Mouse (Mus musculus) spleen, adult 2 months (tissue): ENCODE measurements at regions not wholly inside any gene's neighbourhood (a gene's known extent, or its start where the extent isn't known, plus 50 kb on each side); places are given as distances from the start of the nearest gene placed in this dataset.

Source experiments
- DNase-seq, 2 experiments: peaks; one replicate each; pipeline versions ENCODE4 v3.0.0 to v3.0.0-alpha.2; 2012 to 2021; ENCODE audit warnings: low spot score in 2 of 2, low read depth in 1 of 2
- H3K27ac ChIP-seq: fragments of 200-500 bp; 2 replicates; pipeline ENCODE4 v1.5.1; 2012; ENCODE audit warnings: low read length, inconsistent platforms; ENCODE audit not compliant: insufficient read depth
- H3K27me3 ChIP-seq: fragments of 200-500 bp; 2 replicates; pipeline ENCODE4 v1.6.1; 2012; ENCODE audit warnings: mild to moderate bottlenecking, moderate library complexity, low read length, inconsistent platforms; ENCODE audit not compliant: control insufficient read depth, insufficient read depth
- H3K36me3 ChIP-seq: fragments of 200-500 bp; 2 replicates; pipeline ENCODE4 v1.6.1; 2012; ENCODE audit warnings: mild to moderate bottlenecking, low read length, inconsistent platforms; ENCODE audit not compliant: control insufficient read depth, insufficient read depth
- H3K4me1 ChIP-seq: fragments of 200-500 bp; 2 replicates; pipeline ENCODE4 v1.6.1; 2011; ENCODE audit warnings: inconsistent platforms; ENCODE audit not compliant: control insufficient read depth, insufficient read depth, insufficient read length
- H3K4me3 ChIP-seq: fragments of 200-500 bp; 2 replicates; pipeline ENCODE4 v1.5.1; 2011; ENCODE audit warnings: mild to moderate bottlenecking, inconsistent platforms; ENCODE audit not compliant: insufficient read depth, insufficient read length; ENCODE audit errors: extremely low read depth
- CTCF ChIP-seq: fragments of 200-500 bp; IDR thresholded peaks from 2 replicates; pipeline ENCODE4 v1.5.1; 2011; ENCODE audit warnings: mild to moderate bottlenecking, inconsistent platforms; ENCODE audit not compliant: insufficient read depth, insufficient read length, insufficient replicate concordance; ENCODE audit errors: extremely low read depth
- POLR2A ChIP-seq: fragments of 200-500 bp; IDR thresholded peaks from 2 replicates; pipeline ENCODE4 v1.6.1; 2011; ENCODE audit warnings: low read depth, low read length, inconsistent platforms
- WGBS: fragments of 180-500 bp; shearing (Covaris S2); methylation state at CpG from one replicate; pipeline ENCODE4 v1.1.7; 2018; 5-methylcytosine and 5-hydroxymethylcytosine counted together

DNA sequence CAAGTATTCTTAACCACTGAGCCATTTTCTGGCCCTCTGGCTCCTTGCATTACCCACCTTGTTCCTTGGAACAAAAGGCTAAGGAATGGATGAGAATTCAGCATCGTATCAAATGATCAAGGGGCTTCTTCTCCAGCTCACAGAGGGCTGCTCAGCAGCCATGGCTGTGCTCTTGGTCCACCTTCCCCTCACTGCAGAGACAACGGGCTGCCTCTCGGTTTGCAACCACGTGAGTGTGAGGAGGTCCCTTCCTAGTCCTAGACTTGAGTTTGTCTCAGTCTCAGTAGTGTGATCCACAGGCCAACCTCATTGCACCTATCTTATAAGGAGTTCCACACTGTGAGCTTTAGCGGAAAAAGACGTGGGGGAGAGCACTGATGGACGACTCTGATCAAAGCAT lies 61.3 kb upstream of the Elk3 start:
- Histone ChIP-seq H3K36me3 (no peaks in the 10 kb centered on the region), H3K4me3 (no peak overlapping the region), H3K27me3 (no peaks in the 10 kb centered on the region), H3K27ac (no peak overlapping the region), H3K4me1 (peaks cover 13% of the 10 kb centered on the region)
- 85% methylated on average over 7 of the region's 7 CpGs for WGBS
- DNase-seq = no peak
- TF ChIP-seq POLR2A (no peak), CTCF (no peak)

- WGBS = 92% methylated on average over 5 of the region's 5 CpGs
These were observed 62.3 kb upstream of the Elk3 start for GRCm38 (mm10) chr10:93373265-93373664.

GRCm38 (mm10) chr10:93373954-93374689 lies 63.2 kb upstream of the Elk3 start:
- H3K27me3 ChIP-seq = no peaks in the 10 kb centered on the region
- TF ChIP-seq CTCF (no peak), POLR2A (no peak)
- H3K4me1 ChIP-seq = peaks cover 13% of the 10 kb centered on the region
- no peak for DNase-seq
- WGBS = 92% methylated on average over 6 of the region's 6 CpGs
- no peak overlapping the region for H3K27ac ChIP-seq
- no peak overlapping the region for H3K4me3 ChIP-seq
- no peaks in the 10 kb centered on the region for H3K36me3 ChIP-seq

More at GRCm38 (mm10) chr10:93373265-93373664, 62.3 kb upstream of the Elk3 start:
- H3K36me3 ChIP-seq = no peaks in the 10 kb centered on the region
- no peak for DNase-seq
- TF ChIP-seq CTCF (no peak), POLR2A (no peak)
- H3K27me3 ChIP-seq = no peaks in the 10 kb centered on the region
- H3K27ac ChIP-seq = no peak overlapping the region
- peaks cover 13% of the 10 kb centered on the region for H3K4me1 ChIP-seq
- no peak overlapping the region for H3K4me3 ChIP-seq

DNA sequence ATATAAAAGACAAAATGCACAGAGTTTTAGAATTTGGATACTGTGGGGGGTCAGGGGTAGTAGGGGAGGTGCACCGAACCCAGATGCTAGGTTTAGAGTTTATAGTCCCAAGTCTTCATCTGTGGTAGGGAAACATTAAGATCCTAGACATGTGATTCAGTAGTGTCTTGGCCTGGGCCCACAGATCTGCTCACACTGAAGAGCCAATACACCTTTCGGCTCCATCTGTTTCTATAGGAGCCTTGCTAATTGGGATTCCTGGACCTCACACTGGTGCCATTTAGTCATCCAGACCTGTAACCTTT lies 63.7 kb upstream of the Elk3 start:
- Histone ChIP-seq H3K36me3 (no peaks in the 10 kb centered on the region), H3K27ac (no peak overlapping the region), H3K4me3 (no peak overlapping the region), H3K4me1 (peaks cover 13% of the 10 kb centered on the region), H3K27me3 (no peaks in the 10 kb centered on the region)
- 91% methylated on average over 2 of the region's 2 CpGs for WGBS
- TF ChIP-seq POLR2A = no peak
- no peak for TF ChIP-seq CTCF
- DNase-seq = no peak

GRCm38 (mm10) chr10:93375007-93375711 lies 64.2 kb upstream of the Elk3 start:
- peak overlapping the region; percentile 72 for H3K27ac ChIP-seq
- peaks cover 13% of the 10 kb centered on the region for H3K4me1 ChIP-seq
- no peak overlapping the region for H3K4me3 ChIP-seq
- 36% methylated on average over 13 of the region's 13 CpGs for WGBS
- TF ChIP-seq CTCF (no peak), POLR2A (no peak)
- no peaks in the 10 kb centered on the region for H3K36me3 ChIP-seq
- no peaks in the 10 kb centered on the region for H3K27me3 ChIP-seq
- DNase-seq = peak in 1 of 2 experiments; percentile 37

DNA sequence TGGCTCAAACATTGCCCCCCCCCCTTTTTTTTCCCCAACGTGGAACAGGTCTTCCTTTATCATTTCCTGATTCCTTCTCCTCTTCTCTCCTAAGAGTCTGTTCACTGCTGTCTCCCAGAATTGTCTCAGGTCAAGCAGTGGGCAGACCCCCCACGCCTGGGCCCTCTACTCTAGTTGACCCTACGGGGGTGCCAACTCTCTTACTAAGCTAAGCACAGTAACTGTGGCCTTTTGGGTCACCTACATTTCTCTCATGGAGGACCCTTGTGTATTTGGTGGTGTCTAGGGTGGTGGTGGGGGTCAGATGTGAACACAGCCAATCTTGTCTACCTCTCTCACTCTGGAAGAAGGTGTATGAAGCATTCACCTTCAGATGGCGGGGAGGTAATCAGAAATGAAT lies 64.8 kb upstream of the Elk3 start:
- TF ChIP-seq POLR2A (no peak), CTCF (no peak)
- Histone ChIP-seq H3K4me1 (peaks cover 7% of the 10 kb centered on the region), H3K4me3 (no peak overlapping the region), H3K27me3 (no peaks in the 10 kb centered on the region), H3K36me3 (no peaks in the 10 kb centered on the region), H3K27ac (peak overlapping the region; percentile 72; the same call in 1 of the 2 replicates)
- 71% methylated on average over 4 of the region's 4 CpGs for WGBS
- DNase-seq = no peak

DNA sequence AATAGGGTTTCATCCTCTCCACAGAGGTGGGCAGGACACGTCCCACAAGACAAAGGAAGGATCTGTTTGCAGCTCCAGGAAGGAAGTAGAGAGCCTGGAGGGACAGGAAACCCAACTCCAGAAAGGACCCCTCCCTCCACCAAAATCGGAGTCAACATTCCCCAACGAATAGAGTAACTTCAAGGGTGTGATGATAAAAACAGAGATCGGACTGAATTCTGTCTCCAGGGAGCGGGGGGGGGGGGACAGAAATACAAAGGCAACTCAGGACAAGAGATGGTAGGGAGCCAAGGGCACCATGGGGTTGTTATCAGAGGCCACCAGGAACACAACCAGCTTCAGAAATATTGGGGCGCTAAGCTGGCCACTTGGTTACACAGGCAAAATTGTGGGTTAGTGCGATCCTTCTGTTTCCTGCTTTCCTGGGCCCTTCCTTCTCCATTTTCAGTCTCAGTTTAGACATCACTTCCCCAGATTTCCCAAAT lies 65.6 kb upstream of the Elk3 start:
- no peak for DNase-seq
- Histone ChIP-seq H3K27me3 (no peaks in the 10 kb centered on the region), H3K27ac (no peak overlapping the region), H3K4me3 (no peak overlapping the region), H3K36me3 (no peaks in the 10 kb centered on the region), H3K4me1 (peaks cover 7% of the 10 kb centered on the region)
- 54% methylated on average over 7 of the region's 7 CpGs for WGBS
- no peak for TF ChIP-seq POLR2A
- no peak for TF ChIP-seq CTCF
